Mouse (Mus musculus): ENCODE measurements around the gene Zfp771.

DNA sequence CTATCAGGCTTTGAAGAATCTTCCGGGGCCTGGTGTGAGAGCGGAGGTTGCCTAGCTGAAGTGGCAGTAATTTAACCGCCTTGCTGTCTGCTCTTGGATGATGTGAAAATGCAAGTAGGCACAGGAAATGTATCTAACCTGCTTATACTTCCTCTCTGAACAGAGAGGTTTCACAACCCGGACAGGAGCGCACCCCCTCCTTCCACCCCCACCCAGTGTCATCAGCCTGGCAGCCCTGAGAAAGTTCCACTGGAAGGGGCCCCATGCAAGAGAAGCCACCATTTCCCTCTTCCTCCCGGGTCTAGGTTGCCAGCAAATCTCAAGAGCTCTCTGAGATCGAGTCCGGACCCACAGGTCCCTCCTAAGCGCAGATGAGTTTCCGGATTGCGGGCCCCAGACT, 52.0 kb downstream of the Zfp771 start, which contains the start of gene Itgal:
- TF ChIP-seq GATA1 (IDR thresholded peaks at IDR 0.05; ENCODE audit: borderline replicate concordance, low read length) (no peak), FLI1 (IDR thresholded peaks at IDR 0.05; ENCODE audit: low read length) (no peak)

Data from megakaryocyte, embryonic 14.5 days (primary cell).